Mouse (Mus musculus): ENCODE measurements around the gene Rbbp8nl. TPM values are rescaled to one million over a fixed set of nuclear protein-coding genes. Genes with fewer than 3 reads are reported as not detected.
A peak's percentile ranks its signal among the peaks of the same experiment; 100 is the strongest.
"Not testable (repeated sequence)": the region's sequence is repeated elsewhere in the genome, so short reads cannot be mapped to it uniquely, and the experiment has no call there.

Gene Rbbp8nl
- total RNA-seq, 2 experiments from 2014 or later: not detected

- no peak for DNase-seq (ENCODE audit: low spot score in 2 of 2)
These were observed 824 bp upstream of the Rbbp8nl start for GRCm38 (mm10) chr2:180290503-180290902.

- no peak for DNase-seq (ENCODE audit: low spot score in 2 of 2)
These were observed 713 bp downstream of the Rbbp8nl start for GRCm38 (mm10) chr2:180288966-180289365.

GRCm38 (mm10) chr2:180279321-180279720, 10.4 kb downstream of the Rbbp8nl start:
- no peak for DNase-seq (ENCODE audit: low spot score in 2 of 2)

- DNase-seq (ENCODE audit: low spot score in 2 of 2): no peak
These were observed 11.8 kb downstream of the Rbbp8nl start for GRCm38 (mm10) chr2:180277773-180278320.

- no peak for DNase-seq (ENCODE audit: low spot score in 2 of 2)
These were observed 12.8 kb downstream of the Rbbp8nl start for GRCm38 (mm10) chr2:180276851-180277259.

GRCm38 (mm10) chr2:180276385-180276784, 13.3 kb downstream of the Rbbp8nl start:
- DNase-seq (ENCODE audit: low spot score in 2 of 2): no peak

- DNase-seq (ENCODE audit: low spot score in 2 of 2): peak; percentile 75 to 81
These were observed 13.8 kb downstream of the Rbbp8nl start for GRCm38 (mm10) chr2:180275836-180276235.

- DNase-seq (ENCODE audit: low spot score in 2 of 2): no peak
These were observed 15.2 kb downstream of the Rbbp8nl start for GRCm38 (mm10) chr2:180274523-180274922.

GRCm38 (mm10) chr2:180273394-180274244, 16.1 kb downstream of the Rbbp8nl start, which contains the start of gene Cables2:
Gene Cables2, minus strand, starts transcription at chr2:180273496.
- DNase-seq (ENCODE audit: low spot score in 2 of 2): peak; percentile 85 to 94

- DNase-seq (ENCODE audit: low spot score in 2 of 2): no peak
These were observed 16.8 kb downstream of the Rbbp8nl start for GRCm38 (mm10) chr2:180272884-180273321.

- no peak for DNase-seq (ENCODE audit: low spot score in 2 of 2)
These were observed 17.8 kb downstream of the Rbbp8nl start for GRCm38 (mm10) chr2:180271804-180272395.

GRCm38 (mm10) chr2:180270537-180271255, 19.0 kb downstream of the Rbbp8nl start:
- no peak for DNase-seq (ENCODE audit: low spot score in 2 of 2)

GRCm38 (mm10) chr2:180269329-180269728, 20.4 kb downstream of the Rbbp8nl start:
- DNase-seq (ENCODE audit: low spot score in 2 of 2): no peak

GRCm38 (mm10) chr2:180267955-180268354, 21.7 kb downstream of the Rbbp8nl start:
- no peak for DNase-seq (ENCODE audit: low spot score in 2 of 2)

- no peak for DNase-seq (ENCODE audit: low spot score in 2 of 2)
These were observed 26.8 kb downstream of the Rbbp8nl start for GRCm38 (mm10) chr2:180262891-180263290.

- DNase-seq (ENCODE audit: low spot score in 2 of 2): no peak
These were observed 27.2 kb downstream of the Rbbp8nl start for GRCm38 (mm10) chr2:180262441-180262840.

GRCm38 (mm10) chr2:180261901-180262300, 27.8 kb downstream of the Rbbp8nl start:
- DNase-seq (ENCODE audit: low spot score in 2 of 2): no peak

- no peak for DNase-seq (ENCODE audit: low spot score in 2 of 2)
These were observed 28.8 kb downstream of the Rbbp8nl start for GRCm38 (mm10) chr2:180260610-180261480.

GRCm38 (mm10) chr2:180259826-180260609, 29.7 kb downstream of the Rbbp8nl start:
- DNase-seq (ENCODE audit: low spot score in 2 of 2): not testable (repeated sequence)

Measured in layer of hippocampus, postnatal 14 days (tissue).